Mouse (Mus musculus) right cerebral cortex, postnatal 25 days (tissue): ENCODE measurements at regions not wholly inside any gene's neighbourhood (a gene's known extent, or its start where the extent isn't known, plus 50 kb on each side); places are given as distances from the start of the nearest gene placed in this dataset.

Experiments
- DNase-seq: peaks from one replicate; pipeline ENCODE4 v3.0.0; 2022

- no peak for DNase-seq
These were observed 175.6 kb upstream of the Gm11114 start for GRCm38 (mm10) chr9:85136715-85137582.

GRCm38 (mm10) chr9:85139891-85140290 lies 172.7 kb upstream of the Gm11114 start:
- DNase-seq: no peak

- DNase-seq: no peak
These were observed 168.2 kb upstream of the Gm11114 start for GRCm38 (mm10) chr9:85144363-85144762.

- DNase-seq: no peak
These were observed 146.9 kb upstream of the Gm11114 start for GRCm38 (mm10) chr9:85165632-85166031.

- DNase-seq: no peak
These were observed 145.3 kb upstream of the Gm11114 start for GRCm38 (mm10) chr9:85167243-85167642.

- no peak for DNase-seq
These were observed 138.1 kb upstream of the Gm11114 start for GRCm38 (mm10) chr9:85174431-85174830.

- DNase-seq: no peak
These were observed 111.4 kb upstream of the Gm11114 start for GRCm38 (mm10) chr9:85201202-85201601.

- DNase-seq: no peak
These were observed 87.7 kb upstream of the Gm11114 start for GRCm38 (mm10) chr9:85224870-85225269.
